Mouse (Mus musculus) hindbrain, embryonic 15.5 days (tissue): ENCODE results near the gene Mepe. TPM values are rescaled to one million over a fixed set of nuclear protein-coding genes. Genes with fewer than 3 reads are reported as not detected.

Experiments used
- ATAC-seq: fragments of 200-750 bp; cut with Nextera tagmentation; 2 replicates; pipeline ENCODE4 v1.8.0; 2017; ENCODE audit warnings: low read depth, moderate number of reproducible peaks, moderate TSS enrichment; ENCODE audit not compliant: low FRiP score
- H3K27ac ChIP-seq: fragments of 300-500 bp; sonication (generic); replicated peaks from 2 replicates; pipeline ENCODE4 v1.5.1; 2015; ENCODE audit warnings: mild to moderate bottlenecking, inconsistent platforms
- H3K27me3 ChIP-seq: fragments of 300-500 bp; sonication (generic); 2 replicates; pipeline ENCODE4 v1.6.1; 2015; ENCODE audit warnings: control low read depth, inconsistent platforms
- H3K36me3 ChIP-seq: fragments of 300-500 bp; sonication (generic); 2 replicates; pipeline ENCODE4 v1.6.1; 2015; ENCODE audit warnings: control low read depth, inconsistent platforms
- H3K4me1 ChIP-seq: fragments of 300-500 bp; sonication (generic); replicated peaks from 2 replicates; pipeline ENCODE4 v1.6.1; 2015; ENCODE audit warnings: control low read depth, inconsistent platforms
- H3K4me2 ChIP-seq: fragments of 300-500 bp; sonication (generic); 2 replicates; pipeline ENCODE4 v1.6.1; 2015; ENCODE audit warnings: moderate library complexity, mild to moderate bottlenecking, inconsistent platforms
- H3K4me3 ChIP-seq: fragments of 300-500 bp; sonication (generic); 2 replicates; pipeline ENCODE4 v1.5.1; 2015; ENCODE audit warnings: mild to moderate bottlenecking, inconsistent platforms
- H3K9ac ChIP-seq: fragments of 300-500 bp; sonication (generic); 2 replicates; pipeline ENCODE4 v1.6.1; 2015; ENCODE audit warnings: inconsistent platforms
- H3K9me3 ChIP-seq: fragments of 300-500 bp; sonication (generic); 2 replicates; pipeline ENCODE4 v1.6.1; 2016; ENCODE audit warnings: control low read depth, inconsistent platforms
- WGBS: fragments of 180-500 bp; shearing (Covaris S2); methylation state at CpG from one replicate; pipeline ENCODE4 v1.1.7; 2015; 5-methylcytosine and 5-hydroxymethylcytosine counted together
- polyA plus RNA-seq: library from polyadenylated mRNA; unstranded; fragments of >200 nt; fragmentation: Nextera tagmentation; extraction: Ambion mirVana; gene quantifications from 2 replicates; pipeline ENCODE4 v1.2.1, GENCODE M21; 2015

Mepe gene
- polyA plus RNA-seq, 1 experiment from 2014 or later, result not detected

GRCm38 (mm10) chr5:104334516-104334915, 9.4 kb downstream of the Mepe start:
- Histone ChIP-seq H3K9ac (no peak overlapping the region), H3K4me3 (no peak overlapping the region), H3K27me3 (no peaks in the 10 kb centered on the region), H3K4me1 (no peaks in the 10 kb centered on the region), H3K4me2 (no peak overlapping the region), H3K9me3 (no peaks in the 10 kb centered on the region), H3K36me3 (no peaks in the 10 kb centered on the region), H3K27ac (no peak overlapping the region)
- ATAC-seq, result no peak
- whole genome bisulfite sequencing, result 88% methylated on average over 14 of the region's 14 CpGs

GRCm38 (mm10) chr5:104335962-104336361, 10.8 kb downstream of the Mepe start:
- Histone ChIP-seq H3K27ac (no peak overlapping the region), H3K27me3 (no peaks in the 10 kb centered on the region), H3K9me3 (no peaks in the 10 kb centered on the region), H3K4me1 (no peaks in the 10 kb centered on the region; the same call in 1 of the 2 replicates), H3K36me3 (no peaks in the 10 kb centered on the region), H3K4me2 (no peak overlapping the region), H3K9ac (no peak overlapping the region), H3K4me3 (no peak overlapping the region)
- WGBS, result 90% methylated on average over 5 of the region's 5 CpGs
- ATAC-seq, result no peak

- Histone ChIP-seq H3K9me3 (no peaks in the 10 kb centered on the region), H3K36me3 (no peaks in the 10 kb centered on the region), H3K4me1 (no peaks in the 10 kb centered on the region; the same call in 1 of the 2 replicates), H3K27me3 (no peaks in the 10 kb centered on the region), H3K4me3 (no peak overlapping the region), H3K4me2 (no peak overlapping the region), H3K27ac (no peak overlapping the region), H3K9ac (no peak overlapping the region)
- ATAC-seq, result no peak
- WGBS, result 72% methylated on average over 4 of the region's 4 CpGs
These were observed 12.4 kb downstream of the Mepe start for GRCm38 (mm10) chr5:104337491-104337890.

- Histone ChIP-seq H3K9me3 (no peaks in the 10 kb centered on the region), H3K36me3 (no peaks in the 10 kb centered on the region), H3K9ac (no peak overlapping the region), H3K4me3 (no peak overlapping the region), H3K4me2 (no peak overlapping the region), H3K27me3 (no peaks in the 10 kb centered on the region), H3K27ac (no peak overlapping the region), H3K4me1 (no peaks in the 10 kb centered on the region; the same call in 1 of the 2 replicates)
- 82% methylated on average over 5 of the region's 5 CpGs for whole genome bisulfite sequencing
- ATAC-seq, result no peak
These were observed 13.9 kb downstream of the Mepe start for GRCm38 (mm10) chr5:104339009-104339408.

GRCm38 (mm10) chr5:104339706-104340512, 14.8 kb downstream of the Mepe start:
- 22% methylated on average over 14 of the region's 14 CpGs for WGBS
- Histone ChIP-seq H3K4me1 (no peaks in the 10 kb centered on the region; the same call in 1 of the 2 replicates), H3K4me3 (no peak overlapping the region), H3K36me3 (no peaks in the 10 kb centered on the region), H3K27me3 (no peaks in the 10 kb centered on the region), H3K4me2 (peak overlapping the region; percentile 32), H3K27ac (no peak overlapping the region), H3K9ac (0 out of 2 replicates have a peak overlapping the region, but pooled peaks have one; percentile 14), H3K9me3 (no peaks in the 10 kb centered on the region)
- peak; percentile 81 for ATAC-seq

- Histone ChIP-seq H3K4me1 (no peaks in the 10 kb centered on the region; the same call in 1 of the 2 replicates), H3K36me3 (no peaks in the 10 kb centered on the region), H3K9ac (no peak overlapping the region), H3K9me3 (no peaks in the 10 kb centered on the region), H3K27ac (no peak overlapping the region), H3K4me2 (peak overlapping the region; percentile 32; the same call in 1 of the 2 replicates), H3K27me3 (no peaks in the 10 kb centered on the region), H3K4me3 (no peak overlapping the region)
- WGBS, result 85% methylated on average over 4 of the region's 4 CpGs
- ATAC-seq, result no peak
These were observed 15.3 kb downstream of the Mepe start for GRCm38 (mm10) chr5:104340513-104340829.

GRCm38 (mm10) chr5:104342881-104343280, 17.8 kb downstream of the Mepe start:
- Histone ChIP-seq H3K9ac (no peak overlapping the region), H3K4me2 (no peak overlapping the region), H3K4me3 (no peak overlapping the region), H3K27ac (no peak overlapping the region), H3K27me3 (no peaks in the 10 kb centered on the region), H3K36me3 (no peaks in the 10 kb centered on the region), H3K9me3 (no peaks in the 10 kb centered on the region), H3K4me1 (no peaks in the 10 kb centered on the region; the same call in 1 of the 2 replicates)
- WGBS, result 37% methylated on average over 6 of the region's 6 CpGs
- no peak for ATAC-seq

- 75% methylated on average over 9 of the region's 9 CpGs for WGBS
- H3K27ac ChIP-seq, result no peak overlapping the region
- no peak overlapping the region for H3K4me2 ChIP-seq
- no peaks in the 10 kb centered on the region for H3K36me3 ChIP-seq
- H3K4me3 ChIP-seq, result no peak overlapping the region
- no peaks in the 10 kb centered on the region for H3K27me3 ChIP-seq
- no peaks in the 10 kb centered on the region; the same call in 1 of the 2 replicates for H3K4me1 ChIP-seq
- H3K9me3 ChIP-seq, result no peaks in the 10 kb centered on the region
- ATAC-seq, result no peak
- H3K9ac ChIP-seq, result no peak overlapping the region
These were observed 19.6 kb downstream of the Mepe start for GRCm38 (mm10) chr5:104344526-104345240.

- ATAC-seq, result no peak
- Histone ChIP-seq H3K9ac (no peak overlapping the region), H3K36me3 (no peaks in the 10 kb centered on the region), H3K27ac (no peak overlapping the region), H3K4me1 (no peaks in the 10 kb centered on the region), H3K27me3 (no peaks in the 10 kb centered on the region), H3K4me3 (no peak overlapping the region), H3K9me3 (no peaks in the 10 kb centered on the region), H3K4me2 (no peak overlapping the region)
- WGBS, result 88% methylated on average over 6 of the region's 6 CpGs
These were observed 20.1 kb downstream of the Mepe start for GRCm38 (mm10) chr5:104345241-104345630.

GRCm38 (mm10) chr5:104351041-104351440, 25.9 kb downstream of the Mepe start:
- Histone ChIP-seq H3K36me3 (no peaks in the 10 kb centered on the region), H3K4me1 (no peaks in the 10 kb centered on the region), H3K4me2 (no peak overlapping the region), H3K9ac (no peak overlapping the region), H3K27ac (no peak overlapping the region), H3K4me3 (no peak overlapping the region), H3K9me3 (no peaks in the 10 kb centered on the region), H3K27me3 (no peaks in the 10 kb centered on the region)
- WGBS, result 67% methylated on average over 1 of the region's 1 CpGs
- no peak for ATAC-seq

GRCm38 (mm10) chr5:104351874-104352273, 26.7 kb downstream of the Mepe start:
- H3K36me3 ChIP-seq, result no peaks in the 10 kb centered on the region
- no peak overlapping the region for H3K4me2 ChIP-seq
- no peak for ATAC-seq
- no peaks in the 10 kb centered on the region for H3K4me1 ChIP-seq
- no peaks in the 10 kb centered on the region for H3K9me3 ChIP-seq
- H3K9ac ChIP-seq, result no peak overlapping the region
- H3K4me3 ChIP-seq, result no peak overlapping the region
- no peak overlapping the region for H3K27ac ChIP-seq
- 74% methylated on average over 5 of the region's 5 CpGs for WGBS
- no peaks in the 10 kb centered on the region for H3K27me3 ChIP-seq

- Histone ChIP-seq H3K4me1 (no peaks in the 10 kb centered on the region), H3K27me3 (no peaks in the 10 kb centered on the region), H3K4me2 (no peak overlapping the region), H3K27ac (no peak overlapping the region), H3K4me3 (no peak overlapping the region), H3K36me3 (no peaks in the 10 kb centered on the region), H3K9ac (no peak overlapping the region), H3K9me3 (no peaks in the 10 kb centered on the region)
- WGBS, result 82% methylated on average over 5 of the region's 5 CpGs
- ATAC-seq, result no peak
These were observed 32.4 kb downstream of the Mepe start for GRCm38 (mm10) chr5:104357575-104357974.
